Mouse (Mus musculus): Measurements from ENCODE around the gene D5Ertd579e.

The D5Ertd579e gene

DNA sequence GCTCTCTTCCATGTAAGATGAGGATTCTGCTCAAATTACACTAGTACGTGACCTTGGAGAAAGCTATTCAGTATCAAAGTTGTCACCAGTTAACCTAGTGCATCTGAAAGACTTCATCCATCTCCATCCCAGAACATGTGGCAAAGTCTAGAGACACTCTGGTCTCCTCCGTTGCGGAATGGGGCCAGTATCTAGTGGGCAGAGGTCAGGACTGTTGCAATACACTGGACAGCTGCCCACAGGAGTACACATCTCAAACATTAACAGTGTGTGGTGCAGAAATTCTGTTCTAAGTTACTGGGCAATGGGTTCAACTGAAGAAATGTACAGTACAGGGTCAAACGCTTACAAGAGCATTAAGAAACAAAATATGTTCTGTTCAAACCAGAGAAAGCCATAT is 127.7 kb downstream of the D5Ertd579e start:
- peak; percentile 78 for DNase-seq (ENCODE audit: low spot score)

DNA sequence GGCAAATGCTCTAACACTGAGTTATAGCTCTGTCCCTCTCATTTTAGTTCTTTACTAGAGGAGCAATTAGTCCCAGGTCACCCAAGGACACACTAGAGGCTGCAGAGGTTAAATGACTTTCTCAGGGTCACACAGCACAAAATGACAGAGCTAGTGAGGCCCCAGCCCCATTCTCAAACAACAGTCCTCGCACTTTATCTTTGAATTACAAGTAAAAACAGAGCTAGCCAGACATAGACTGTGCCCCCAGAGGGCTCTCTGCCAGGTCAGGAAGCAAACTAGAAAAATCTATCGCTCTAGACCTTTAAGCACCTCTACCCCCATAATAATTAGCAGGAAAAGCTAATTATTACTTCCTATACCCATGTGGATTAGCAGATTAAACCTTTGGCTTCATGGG is 128.2 kb downstream of the D5Ertd579e start:
- no peak for DNase-seq (ENCODE audit: low spot score)

DNA sequence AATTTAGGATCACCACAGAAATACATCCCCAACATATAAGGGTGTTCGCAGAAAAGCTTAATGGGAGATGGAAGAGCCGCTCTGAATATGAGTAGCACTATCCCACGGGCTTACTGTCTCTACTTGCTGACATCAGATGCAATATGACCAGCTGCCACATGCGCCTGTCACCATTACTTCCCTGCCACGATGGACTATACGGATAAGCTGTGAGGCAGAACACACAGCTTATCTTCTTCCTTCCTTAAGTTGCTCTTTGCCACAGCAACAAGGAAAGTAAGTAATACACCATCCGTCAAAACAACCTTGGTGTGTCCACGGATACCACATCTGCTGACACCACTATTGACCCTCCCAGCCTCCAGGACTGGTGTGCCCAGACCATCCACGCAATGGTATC is 131.3 kb downstream of the D5Ertd579e start:
- DNase-seq (ENCODE audit: low spot score): no peak

DNA sequence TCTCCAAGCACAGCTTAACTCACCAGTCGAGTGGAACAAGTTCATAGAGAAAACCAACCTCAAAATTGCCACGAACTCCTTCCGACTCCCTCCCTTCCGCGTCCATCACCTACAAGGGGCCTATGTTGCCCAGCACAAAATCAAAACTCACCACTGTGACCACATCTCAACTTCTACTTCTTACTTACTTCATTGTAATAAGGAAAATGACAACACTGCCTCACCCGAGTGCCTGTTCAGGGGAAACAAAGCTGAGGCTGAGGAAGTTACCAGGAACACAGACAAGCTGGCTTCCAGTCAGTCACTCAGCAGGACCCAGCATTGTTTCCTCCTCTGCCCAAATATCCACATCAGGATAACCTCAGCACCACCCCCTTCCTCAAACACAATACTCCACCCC is 132.1 kb downstream of the D5Ertd579e start:
- peak; percentile 58 for DNase-seq (ENCODE audit: low spot score)

DNA sequence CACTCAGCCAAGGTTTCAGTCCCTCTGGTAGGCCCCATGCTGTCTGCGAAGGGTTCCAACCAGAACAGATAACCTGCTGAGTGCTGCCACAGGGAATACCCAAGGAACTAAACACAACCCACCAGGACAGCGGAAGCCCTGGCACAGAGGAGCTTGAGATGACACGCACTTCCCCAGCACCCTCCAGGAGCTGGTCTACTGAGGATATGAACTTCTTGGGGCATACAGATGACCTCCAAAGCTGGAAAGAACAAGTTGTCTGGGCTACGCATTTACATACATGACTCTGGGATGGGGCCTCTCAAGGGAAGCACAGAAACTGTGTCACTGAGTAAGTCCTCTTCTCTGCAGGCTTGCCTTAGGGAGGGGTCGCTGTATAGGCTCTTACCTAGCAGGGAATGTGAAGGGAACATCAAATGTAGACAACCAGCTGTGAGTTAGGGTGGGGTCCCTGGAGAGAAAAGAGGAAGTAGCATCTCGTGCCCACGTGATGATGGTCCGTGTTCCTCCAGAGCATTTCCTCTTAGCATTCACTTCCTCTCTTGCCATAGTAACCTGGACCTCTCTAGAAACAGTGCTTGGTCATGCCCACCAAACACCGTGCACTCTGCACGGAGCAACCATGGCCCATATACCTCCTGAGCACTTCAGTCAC is 132.9 kb downstream of the D5Ertd579e start:
- DNase-seq (ENCODE audit: low spot score): peak; percentile 70

DNA sequence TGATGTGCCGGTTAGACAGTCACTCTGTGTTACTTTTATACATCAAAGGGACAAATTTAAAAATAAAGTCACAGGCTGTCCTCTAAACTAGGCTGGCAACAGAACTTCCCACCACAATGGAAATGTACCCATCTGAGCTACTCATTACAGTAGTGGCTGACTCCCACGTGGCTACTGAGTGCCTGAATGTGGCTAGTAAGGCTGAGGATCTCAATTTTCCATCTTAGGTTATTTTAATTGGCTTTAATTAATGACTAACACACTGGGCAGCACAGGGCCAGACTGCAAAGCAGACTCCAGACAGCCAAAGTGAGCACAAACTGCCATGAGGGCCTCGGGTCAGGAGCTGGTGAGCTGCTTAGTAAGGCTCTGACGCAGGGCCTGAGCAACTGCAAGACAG is 134.3 kb downstream of the D5Ertd579e start:
- DNase-seq (ENCODE audit: low spot score): no peak

DNA sequence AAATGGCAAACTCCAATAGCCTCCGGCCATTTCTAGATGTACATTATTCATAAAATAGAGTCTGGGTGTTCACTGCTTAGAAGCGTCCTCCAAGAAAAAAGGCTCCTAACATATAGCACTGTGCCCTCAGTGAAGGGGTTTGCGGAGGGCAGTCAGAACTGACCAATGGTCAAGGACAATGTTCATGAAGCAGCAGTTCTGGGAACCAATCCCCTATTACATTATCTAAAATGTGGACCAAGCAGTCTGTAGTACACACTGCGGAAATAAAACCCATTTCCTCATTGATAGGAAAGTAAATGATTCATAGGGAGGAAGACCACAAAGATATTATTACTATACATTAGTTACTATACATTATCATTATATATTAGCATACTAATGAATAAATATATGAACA is 135.3 kb downstream of the D5Ertd579e start:
- no peak for DNase-seq (ENCODE audit: low spot score)

DNA sequence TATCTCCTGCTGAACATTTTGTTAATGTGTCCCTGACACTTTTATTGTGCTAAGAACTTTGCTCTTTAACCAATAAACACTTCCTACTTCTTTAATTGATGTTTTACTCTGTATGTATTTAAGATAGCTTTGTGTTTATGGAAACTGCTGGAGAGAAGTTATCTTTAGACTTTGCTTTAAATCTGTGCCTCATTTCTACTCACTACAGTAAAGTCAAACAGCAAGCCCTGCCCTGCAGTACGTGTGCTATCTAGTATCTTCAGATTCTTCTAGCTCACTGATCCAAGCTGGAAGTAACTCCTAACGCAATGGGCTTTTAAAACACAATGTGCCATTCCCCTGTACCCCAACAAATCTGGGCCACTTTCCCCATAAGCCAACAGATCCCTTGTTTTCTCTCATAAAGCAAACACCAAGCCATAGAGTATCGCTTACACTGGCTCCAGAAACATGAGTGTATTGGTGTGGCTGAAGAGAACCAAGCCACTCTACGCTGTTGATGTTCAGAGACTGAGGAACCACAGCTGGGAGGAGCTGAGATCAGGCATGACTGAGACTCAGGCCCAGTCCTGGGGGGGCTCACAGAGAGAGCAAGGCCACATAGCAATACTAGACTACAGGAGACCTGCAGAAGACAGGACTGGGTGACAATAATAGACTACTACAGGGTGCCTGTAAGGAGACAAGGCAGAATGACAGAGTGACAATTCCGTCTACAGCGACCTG is 136.2 kb downstream of the D5Ertd579e start:
- DNase-seq (ENCODE audit: low spot score): no peak

DNA sequence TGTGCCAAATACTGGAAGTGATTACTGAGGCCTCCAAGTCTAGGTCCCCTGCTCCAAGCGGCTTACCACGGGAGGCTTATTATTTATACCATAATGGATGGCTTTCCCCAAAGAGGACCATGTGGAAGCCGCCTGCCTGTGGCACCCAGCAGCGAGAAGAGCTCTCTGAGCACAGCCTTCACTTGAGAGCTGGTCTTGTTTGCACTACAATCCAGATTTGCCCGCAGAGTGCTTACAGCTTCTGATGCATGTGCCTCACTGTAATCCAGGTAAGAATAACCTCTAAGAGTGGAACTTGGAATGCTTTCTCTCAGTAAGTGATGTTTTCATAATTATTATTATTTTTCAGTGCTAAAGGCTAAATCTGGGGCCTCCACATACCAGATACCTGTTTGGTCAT is 136.7 kb downstream of the D5Ertd579e start:
- DNase-seq (ENCODE audit: low spot score): no peak

DNA sequence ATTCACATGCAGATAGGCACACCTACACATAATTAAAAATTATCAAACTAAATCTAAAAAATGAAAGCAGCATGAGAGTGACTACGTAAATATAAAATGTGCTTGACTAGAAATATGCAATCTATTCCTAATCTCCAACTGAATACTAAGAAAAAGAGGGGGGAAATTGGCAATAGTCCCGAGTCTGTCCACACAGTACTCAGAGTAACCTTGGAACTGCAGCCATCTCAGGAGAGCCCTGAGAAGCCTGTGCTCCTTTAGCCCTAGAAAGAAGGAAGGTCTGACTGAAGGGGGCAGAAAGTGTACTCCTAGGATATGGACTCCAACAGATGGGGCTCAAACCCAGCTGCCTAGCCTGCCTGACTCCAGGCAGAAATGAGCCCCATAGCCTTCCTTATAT is 137.3 kb downstream of the D5Ertd579e start:
- no peak for DNase-seq (ENCODE audit: low spot score)

DNA sequence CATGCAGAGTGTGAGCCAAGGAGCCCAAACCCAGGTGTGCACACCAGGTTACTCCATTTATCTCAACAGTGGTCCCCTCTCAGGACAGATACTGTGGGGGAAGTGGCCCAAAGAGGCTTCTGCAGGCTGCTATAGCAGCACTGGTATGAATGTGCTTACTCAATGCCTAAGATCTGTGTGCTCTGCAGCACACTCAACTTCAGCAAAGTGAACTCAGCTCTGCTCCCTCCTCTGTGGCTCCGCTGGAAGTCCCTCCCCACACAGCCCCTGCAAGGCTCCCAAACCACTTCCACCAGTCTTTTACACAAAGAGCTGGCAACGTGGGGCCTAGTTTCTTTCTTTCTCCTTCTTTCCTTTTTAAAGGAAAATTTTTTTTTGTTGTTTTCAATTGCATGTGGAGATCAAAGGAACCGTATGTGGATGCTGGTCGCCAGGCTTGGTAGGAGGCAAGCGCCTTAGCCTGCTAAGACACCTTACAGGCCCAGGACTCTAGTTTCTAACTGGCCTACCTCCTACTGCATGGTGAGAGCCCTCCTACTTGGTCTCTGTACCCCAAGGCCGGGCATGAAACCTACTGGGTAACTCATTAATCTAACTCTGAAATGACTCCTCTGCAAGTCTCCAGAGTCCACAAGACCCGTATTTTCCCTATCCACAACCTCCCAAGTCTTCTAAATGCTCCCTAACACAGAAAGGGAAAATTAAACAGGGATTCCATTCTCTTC is 138.1 kb downstream of the D5Ertd579e start:
- DNase-seq (ENCODE audit: low spot score): no peak

DNA sequence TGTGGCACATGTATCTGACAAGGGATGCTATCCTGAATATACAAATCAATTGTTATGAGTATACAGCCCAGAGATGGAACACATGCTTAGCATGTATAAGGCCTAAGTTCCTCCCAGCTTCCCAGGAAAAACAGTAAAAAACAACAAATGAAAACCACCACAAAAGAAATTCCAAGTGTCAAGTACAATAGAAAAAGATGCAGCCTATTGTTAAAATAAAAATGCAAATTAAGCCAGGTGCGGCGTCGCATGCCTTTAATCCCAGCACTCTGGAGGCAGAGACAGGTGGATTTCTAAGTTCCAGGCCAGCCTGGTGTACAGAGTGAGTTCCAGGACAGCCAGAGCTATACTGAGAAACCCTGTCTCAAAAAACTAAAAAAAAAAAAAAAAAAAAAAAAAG is 138.9 kb downstream of the D5Ertd579e start:
- no peak for DNase-seq (ENCODE audit: low spot score)

DNA sequence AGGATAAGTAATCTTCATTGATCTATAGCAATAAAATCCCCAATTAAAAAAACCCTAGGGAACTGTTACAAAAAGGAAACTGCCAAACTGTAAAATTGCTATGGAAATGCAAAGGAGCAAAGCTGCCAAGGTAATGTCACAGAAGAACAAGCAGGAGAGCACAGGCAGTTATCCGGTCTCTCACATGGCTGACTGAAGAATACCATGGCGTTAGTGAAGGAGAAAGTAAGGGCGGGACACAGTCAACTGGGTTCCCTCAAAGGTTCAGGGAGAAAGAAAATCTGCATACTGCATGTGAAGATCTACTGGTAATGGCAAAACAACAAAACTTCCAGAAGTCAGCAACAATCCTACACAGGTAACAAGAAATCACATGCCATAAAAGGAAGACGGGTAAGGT is 139.5 kb downstream of the D5Ertd579e start:
- DNase-seq (ENCODE audit: low spot score): no peak

DNA sequence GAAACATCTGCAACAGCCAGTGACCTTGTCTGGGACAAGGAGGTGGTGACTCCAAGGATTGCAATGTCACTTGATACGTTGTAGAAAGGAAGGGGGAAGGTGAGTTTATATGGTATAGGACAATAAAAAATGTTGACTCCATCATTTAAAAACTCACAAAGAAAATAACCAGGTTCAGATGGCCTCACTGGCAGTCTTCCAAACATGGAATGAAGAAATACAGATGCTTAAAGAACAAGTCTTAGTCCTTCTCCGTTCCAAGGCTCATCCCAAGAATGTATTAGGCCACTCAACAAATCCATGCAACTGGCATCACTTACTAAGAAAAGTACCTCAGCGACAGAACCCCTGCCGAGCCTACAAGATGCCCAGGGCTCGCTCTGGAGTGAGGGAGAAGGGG is 141.3 kb downstream of the D5Ertd579e start:
- DNase-seq (ENCODE audit: low spot score): no peak

DNA sequence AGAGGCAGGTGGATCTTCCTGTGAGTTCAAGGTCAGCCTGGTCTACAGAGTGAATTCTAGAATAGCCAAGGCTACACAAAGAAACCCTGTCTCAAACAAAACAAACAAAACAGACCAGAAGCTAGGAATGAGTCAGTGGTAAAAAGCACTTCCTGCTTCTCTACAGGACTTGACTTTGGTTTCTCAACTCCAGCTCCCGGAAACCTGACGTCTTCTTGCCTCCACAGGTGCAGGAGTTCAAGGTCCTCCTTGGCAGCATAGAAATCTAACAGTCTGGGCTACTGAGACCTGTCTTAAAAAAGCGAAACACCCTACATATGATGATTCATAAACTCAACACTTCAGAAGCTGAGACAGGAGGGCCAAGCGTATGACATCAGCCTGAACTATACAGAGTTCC is 141.9 kb downstream of the D5Ertd579e start:
- DNase-seq (ENCODE audit: low spot score): no peak

DNA sequence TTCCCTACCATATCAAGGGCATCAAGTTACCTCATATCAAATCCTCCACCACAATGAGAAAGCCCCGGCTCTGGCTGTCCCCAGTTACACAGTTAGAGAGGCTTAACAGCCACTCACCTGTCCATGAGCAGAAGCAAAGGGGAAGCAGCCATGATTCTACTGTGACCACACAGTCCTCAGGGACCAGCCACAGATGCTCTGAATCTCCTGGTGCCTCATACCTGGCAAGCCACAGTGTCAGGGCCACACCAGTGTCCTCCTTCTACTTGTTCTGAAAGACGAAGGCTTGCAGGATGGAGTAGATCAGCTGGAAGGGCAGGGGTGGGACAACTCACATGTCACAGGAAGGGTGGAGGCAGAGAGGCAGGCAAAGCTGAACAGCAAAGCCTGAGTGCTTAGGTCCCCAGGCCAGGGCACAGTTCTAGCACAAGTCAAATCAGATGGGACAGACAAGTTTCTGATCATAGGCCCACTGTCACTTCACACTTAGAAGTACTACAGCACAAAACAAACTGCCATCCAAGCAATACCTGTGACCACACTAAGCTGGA is 142.7 kb downstream of the D5Ertd579e start:
- DNase-seq (ENCODE audit: low spot score): no peak

DNA sequence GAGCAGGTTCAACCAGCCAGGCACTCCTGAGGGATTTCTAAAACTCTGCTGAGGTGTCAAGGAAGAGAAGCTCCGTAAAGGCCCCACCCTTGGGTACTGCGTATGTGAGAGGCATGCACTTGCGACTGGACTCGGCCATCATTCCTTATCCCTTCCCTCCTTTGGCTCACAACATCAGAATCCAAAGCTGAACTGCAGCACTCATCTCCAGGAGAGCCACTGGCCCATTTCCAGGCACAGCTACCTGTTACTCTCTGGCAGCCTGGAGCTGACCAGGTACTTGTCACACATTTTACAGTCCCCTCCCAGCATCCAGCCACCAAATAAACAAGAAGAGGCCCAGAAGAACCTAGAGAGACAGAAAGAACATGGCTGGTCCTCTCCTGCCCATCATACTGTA is 143.4 kb downstream of the D5Ertd579e start:
- no peak for DNase-seq (ENCODE audit: low spot score)
